Mouse (Mus musculus) MEL (cell line): ENCODE measurements at regions not wholly inside any gene's neighbourhood (a gene's known extent, or its start where the extent isn't known, plus 50 kb on each side); places are given as distances from the start of the nearest gene placed in this dataset.

ENCODE experiments used
- CHD2 ChIP-seq: IDR thresholded peaks from 2 replicates; pipeline ENCODE4 v1.6.1; 2011; ENCODE audit warnings: low read length, improper control_type of control experiment
- CTCF ChIP-seq, 3 experiments: IDR thresholded peaks in 2 of 3; conservative IDR thresholded peaks in 1 of 3; 2 replicates each; pipeline ENCODE4 v1.5.1; 2011 to 2012; ENCODE audit warnings: low read length in 3 of 3, low read depth in 2 of 3, mild to moderate bottlenecking in 2 of 3, improper control_type of control experiment in 1 of 3, inconsistent platforms in 1 of 3, mixed read lengths in 1 of 3, moderate library complexity in 1 of 3; ENCODE audit not compliant: control insufficient read depth in 1 of 3, insufficient read depth in 1 of 3, poor library complexity in 1 of 3, severe bottlenecking in 1 of 3
- ELF1 ChIP-seq: IDR thresholded peaks from 2 replicates; pipeline ENCODE4 v1.6.1; 2014; ENCODE audit warnings: low read depth, mild to moderate bottlenecking, inconsistent platforms, low read length, improper control_type of control experiment, moderate library complexity
- EP300 ChIP-seq, 2 experiments: IDR thresholded peaks; 2 replicates each; pipeline ENCODE4 v1.6.1; 2011; ENCODE audit warnings: improper control_type of control experiment in 2 of 2, low read length in 2 of 2, low read depth in 1 of 2, mild to moderate bottlenecking in 1 of 2
- GABPA ChIP-seq: IDR thresholded peaks from 2 replicates; pipeline ENCODE4 v1.6.1; 2012; ENCODE audit warnings: low read depth, mild to moderate bottlenecking, inconsistent platforms, low read length, improper control_type of control experiment, moderate library complexity
- GATA1 ChIP-seq: IDR thresholded peaks from 2 replicates; pipeline ENCODE4 v1.6.1; 2011; ENCODE audit warnings: low read depth, low read length, improper control_type of control experiment
- POLR2A ChIP-seq, 2 experiments: IDR thresholded peaks; 2 replicates each; pipeline ENCODE4 v1.6.1; 2011 to 2012; ENCODE audit warnings: low read length in 2 of 2, mild to moderate bottlenecking in 2 of 2, control low read depth in 1 of 2, improper control_type of control experiment in 1 of 2, low read depth in 1 of 2, moderate library complexity in 1 of 2; ENCODE audit not compliant: control insufficient read depth in 1 of 2, insufficient read depth in 1 of 2, poor library complexity in 1 of 2
- RAD21 ChIP-seq: IDR thresholded peaks from 2 replicates; pipeline ENCODE4 v1.6.1; 2011; ENCODE audit warnings: mild to moderate bottlenecking, low read depth, low read length, improper control_type of control experiment
- SIN3A ChIP-seq: IDR thresholded peaks from 2 replicates; pipeline ENCODE4 v1.6.1; 2012; ENCODE audit warnings: low read length, improper control_type of control experiment, inconsistent platforms
- UBTF ChIP-seq: IDR thresholded peaks from 2 replicates; pipeline ENCODE4 v1.6.1; 2012; ENCODE audit warnings: low read depth, mild to moderate bottlenecking, inconsistent platforms, low read length, improper control_type of control experiment, moderate library complexity, borderline replicate concordance; ENCODE audit not compliant: insufficient read depth
- ZNF384 ChIP-seq: IDR thresholded peaks from 2 replicates; pipeline ENCODE4 v1.6.1; 2012; ENCODE audit warnings: low read depth, mild to moderate bottlenecking, inconsistent platforms, low read length, improper control_type of control experiment

GRCm38 (mm10) chr1:193788496-193788895, 418.4 kb upstream of the Camk1g start:
- TF ChIP-seq CTCF (IDR thresholded peaks at IDR 0.05 in 2 of 3, conservative IDR thresholded peaks at IDR 0.05 in 1 of 3; ENCODE audit: control insufficient read depth in 1 of 3, insufficient read depth in 1 of 3, low read depth in 2 of 3, low read length in 3 of 3, poor library complexity in 1 of 3, severe bottlenecking in 1 of 3) = no peak
- TF ChIP-seq POLR2A (IDR thresholded peaks at IDR 0.05; ENCODE audit: control insufficient read depth in 1 of 2, insufficient read depth in 1 of 2, low read depth in 1 of 2, low read length in 2 of 2, poor library complexity in 1 of 2) = no peak
- no peak for TF ChIP-seq UBTF
- TF ChIP-seq CHD2 = no peak
- TF ChIP-seq GABPA = no peak
- no peak for TF ChIP-seq ZNF384
- no peak for TF ChIP-seq RAD21
- TF ChIP-seq EP300 (IDR thresholded peaks at IDR 0.05; ENCODE audit: low read depth in 1 of 2, low read length in 2 of 2) = no peak
- TF ChIP-seq ELF1 = no peak
- TF ChIP-seq GATA1 = no peak
- no peak for TF ChIP-seq SIN3A
